Mouse (Mus musculus) large intestine, adult 2 months (tissue): ENCODE data around the gene B430218F22Rik. TPM values are rescaled to one million over a fixed set of nuclear protein-coding genes. Genes with fewer than 3 reads are reported as not detected.
A peak's percentile ranks its signal among the peaks of the same experiment; 100 is the strongest.
"Not testable (repeated sequence)": the region's sequence is repeated elsewhere in the genome, so short reads cannot be mapped to it uniquely, and the experiment has no call there.

Experiments
- DNase-seq: peaks from one replicate; pipeline ENCODE4 v3.0.0-alpha.2; 2012; ENCODE audit warnings: low read depth, low spot score
- WGBS: fragments of 180-500 bp; shearing (Covaris S2); methylation state at CpG from one replicate; pipeline ENCODE4 v1.1.7; 2018; 5-methylcytosine and 5-hydroxymethylcytosine counted together
- polyA plus RNA-seq: library from polyadenylated mRNA; depleted of rRNA; stranded (reverse); fragments of >200 nt; gene quantifications from 2 replicates; pipeline ENCODE4 v1.2.3, GENCODE M21; 2012; rRNA removed

B430218F22Rik gene
- 0.11 TPM in 1 of 2 replicates, not detected in the other for polyA plus RNA-seq

DNA sequence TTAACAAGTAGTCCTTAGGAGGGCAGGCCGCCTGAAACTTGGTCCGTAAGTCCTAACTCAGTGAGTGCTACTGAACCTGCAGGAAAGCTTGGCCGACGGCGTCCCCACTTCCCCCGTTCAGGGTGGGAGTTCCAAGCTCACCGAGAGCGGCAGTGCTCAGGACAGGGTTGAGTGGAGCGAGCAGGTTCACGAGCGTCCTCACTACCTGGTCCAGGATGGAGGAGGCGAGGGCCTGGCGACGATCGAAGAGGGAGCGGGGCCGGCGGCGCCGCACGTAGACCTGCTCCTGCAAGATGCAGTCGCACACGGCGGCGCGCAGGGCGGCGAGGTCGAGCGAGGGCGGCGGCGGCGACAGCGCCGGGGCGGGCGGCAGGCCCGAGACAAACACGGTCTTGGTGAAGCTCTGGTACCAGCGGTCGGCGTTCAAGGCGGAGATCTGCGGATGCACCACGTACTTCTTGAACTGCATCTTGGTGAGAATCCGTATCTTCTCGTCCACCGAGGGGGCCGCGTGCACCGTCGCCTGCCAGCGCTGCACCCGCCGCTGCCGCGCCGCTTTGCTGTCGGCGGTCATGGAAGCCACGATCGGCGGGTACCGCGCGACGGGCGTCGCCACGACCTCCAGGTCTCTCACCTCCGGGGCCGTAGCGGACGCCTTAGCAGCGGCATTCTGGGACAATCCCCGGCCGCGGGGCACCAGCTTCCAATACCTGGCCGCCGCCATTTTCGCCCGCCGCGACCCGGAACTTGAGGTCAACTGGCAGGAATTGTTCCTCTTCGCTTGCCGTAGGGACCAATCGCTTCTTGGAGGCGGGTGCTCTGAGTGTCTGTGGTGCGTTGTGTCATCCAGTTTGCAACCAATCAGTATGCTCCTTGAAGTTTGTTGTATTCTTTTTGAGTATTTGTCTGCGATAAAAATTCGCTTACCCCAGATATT, at the start of gene B430218F22Rik, which contains the start of gene Mrps30:
TSS of gene B430218F22Rik (plus strand) at position 120 of the 937 bp plus-strand sequence.
TSS of gene Mrps30 (minus strand) at position 742 of the 937 bp plus-strand sequence.
- DNase-seq: peak; percentile 90
- WGBS: under 1% methylated on average over 93 of the region's 93 CpGs

DNA sequence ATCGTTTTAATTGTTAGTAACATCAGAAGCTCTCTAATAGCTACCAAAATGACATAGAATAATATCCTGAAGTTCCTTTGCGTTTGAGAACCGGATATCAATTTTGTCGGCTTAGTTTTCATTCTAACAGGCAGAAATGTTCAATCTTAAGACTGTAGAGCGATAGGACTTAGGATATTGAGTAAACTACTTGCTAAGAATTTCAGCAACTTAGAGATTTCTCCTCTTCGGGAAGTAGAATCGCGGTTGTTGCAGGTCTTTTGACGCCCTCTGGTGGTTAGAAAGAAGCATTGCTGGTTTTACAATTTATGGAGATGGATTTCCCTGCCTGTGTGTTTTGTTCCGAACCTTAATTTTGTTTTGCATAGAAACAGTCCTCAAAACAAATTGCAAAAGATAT, 36.2 kb upstream of the B430218F22Rik start:
- DNase-seq: no peak
- WGBS: 23% methylated on average over 10 of the region's 10 CpGs

DNA sequence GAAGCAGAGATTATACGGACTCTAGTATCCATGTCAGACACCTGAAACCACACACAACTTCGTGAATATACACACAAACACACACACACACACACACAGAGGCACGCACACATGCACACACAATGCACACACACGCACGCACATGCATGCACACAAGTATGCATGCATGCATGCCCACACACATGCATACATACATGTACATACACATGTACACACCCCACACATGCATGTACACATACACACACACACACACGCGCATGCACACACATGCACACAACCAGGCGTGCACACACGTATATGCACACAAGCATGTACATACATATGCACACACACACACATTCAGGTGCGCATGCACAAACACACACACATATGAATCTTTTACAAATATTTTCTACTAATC, 35.6 kb upstream of the B430218F22Rik start:
- 88% methylated on average over 10 of the region's 10 CpGs for WGBS
- no peak for DNase-seq

DNA sequence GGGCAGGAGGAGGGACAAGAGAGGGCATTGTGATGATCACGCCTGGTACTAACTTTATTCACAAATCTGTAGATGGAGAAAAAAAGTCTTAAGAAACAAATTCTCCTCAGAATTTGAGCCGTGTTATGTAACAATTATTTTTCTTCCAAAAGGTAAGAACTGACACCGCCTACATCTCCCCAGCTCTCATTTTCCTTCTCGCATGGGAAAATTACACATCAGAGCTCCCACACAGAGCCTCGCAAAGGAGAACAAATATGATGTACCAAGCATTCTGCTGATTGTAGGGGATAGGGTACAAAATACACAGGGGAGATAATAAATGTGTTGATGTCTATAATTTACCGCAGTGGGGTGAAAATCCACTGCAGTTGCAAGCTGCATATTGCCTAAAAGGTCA, 23.1 kb upstream of the B430218F22Rik start:
- no peak for DNase-seq
- 83% methylated on average over 6 of the region's 6 CpGs for WGBS

DNA sequence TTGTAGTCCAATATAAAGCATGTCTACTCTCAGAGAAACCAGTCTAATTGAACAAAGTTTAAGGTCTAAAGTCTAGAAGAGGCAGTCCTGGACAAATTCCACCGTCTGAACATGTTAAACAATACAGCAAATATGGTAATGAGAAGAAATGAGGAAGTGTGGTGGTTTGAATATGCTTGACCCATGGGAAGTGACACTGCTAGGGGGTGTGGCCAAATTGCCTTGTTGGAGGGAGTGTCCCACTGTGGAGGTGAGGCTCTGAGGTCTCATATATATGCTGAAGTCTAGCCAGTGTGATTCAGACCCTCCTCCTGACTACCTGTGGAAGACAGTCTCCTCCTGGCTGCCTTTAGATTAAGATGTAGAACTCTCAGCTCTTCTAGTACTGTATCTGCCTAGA, 20.7 kb upstream of the B430218F22Rik start:
- DNase-seq: no peak
- 29% methylated on average over 1 of the region's 1 CpGs for WGBS

DNA sequence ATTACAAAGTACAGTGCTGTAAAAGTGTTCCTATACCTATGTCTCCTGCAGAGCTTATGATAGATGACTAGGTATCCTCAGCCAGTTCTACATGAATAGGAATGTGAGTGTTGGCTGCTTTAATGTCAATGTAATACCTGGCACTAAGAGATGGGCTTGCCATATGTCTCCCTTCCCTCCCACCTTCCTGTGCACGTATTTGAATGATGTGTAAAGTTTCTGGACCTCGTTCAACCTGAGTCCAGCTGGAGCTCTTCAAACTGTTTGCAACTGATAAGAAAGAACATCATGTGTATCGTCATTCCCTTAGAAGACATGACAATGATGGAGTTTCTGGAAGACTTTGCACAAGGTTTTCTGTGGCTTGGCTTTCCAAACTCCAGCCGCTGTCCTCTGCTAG, 13.6 kb upstream of the B430218F22Rik start:
- DNase-seq: no peak
- WGBS: 73% methylated on average over 4 of the region's 4 CpGs

DNA sequence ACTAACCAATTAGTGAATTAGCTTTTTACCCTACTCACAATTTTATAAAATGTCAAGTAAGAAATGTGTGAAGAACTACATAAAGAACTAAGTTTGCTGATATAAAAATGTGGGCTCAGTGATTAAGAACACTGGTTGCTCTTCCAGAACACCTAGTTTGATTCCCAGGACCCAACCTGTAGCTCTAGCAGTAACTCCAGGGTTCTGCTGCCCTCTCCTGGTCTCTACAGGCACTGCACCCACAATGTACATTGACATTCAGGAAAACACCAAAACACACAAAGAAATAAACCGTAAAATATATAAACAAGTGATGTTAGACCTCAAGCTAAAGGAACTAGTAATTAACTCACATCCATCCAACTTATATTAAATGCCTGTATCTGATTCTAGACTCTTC, 7.3 kb upstream of the B430218F22Rik start:
- DNase-seq: no peak
- 42% methylated on average over 1 of the region's 1 CpGs for WGBS

DNA sequence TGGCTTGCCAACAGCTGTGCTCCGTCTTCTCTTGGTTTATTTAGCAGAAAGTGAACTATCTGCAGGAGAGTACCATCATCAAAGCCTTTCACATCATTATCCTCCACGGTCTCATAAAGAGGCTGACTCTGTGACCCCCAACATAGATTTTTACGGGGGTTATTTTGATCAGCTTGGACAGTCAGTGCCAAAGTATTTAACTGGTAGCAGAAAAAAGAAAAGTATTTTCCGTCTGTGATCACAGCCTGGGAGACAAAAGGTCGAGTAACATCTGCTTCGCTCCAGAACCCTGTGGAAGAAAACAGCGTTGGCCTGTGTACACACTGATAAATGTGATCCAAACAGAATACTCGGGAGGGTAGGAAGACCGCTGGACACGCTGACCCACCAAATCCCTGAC, 6.0 kb upstream of the B430218F22Rik start:
- DNase-seq: no peak
- 47% methylated on average over 10 of the region's 10 CpGs for WGBS

DNA sequence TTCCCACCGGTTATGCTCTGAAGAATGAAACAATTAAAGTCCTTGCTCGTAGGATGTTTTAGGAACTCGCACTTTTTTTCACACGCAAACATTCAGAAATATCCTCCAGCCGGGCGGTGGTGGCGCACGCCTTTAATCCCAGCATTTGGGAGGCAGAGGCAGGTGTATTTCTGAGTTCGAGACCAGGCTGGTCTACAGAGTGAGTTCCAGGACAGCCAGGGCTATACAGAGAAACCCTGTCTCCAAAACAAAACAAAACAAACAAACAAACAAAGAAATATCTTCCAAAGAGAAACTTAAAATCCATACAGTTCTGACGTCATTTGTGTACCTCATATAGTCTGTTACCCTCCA, 995 bp downstream of the B430218F22Rik start:
- DNase-seq: not testable (repeated sequence)
- 6% methylated on average over 10 of the region's 10 CpGs for WGBS

DNA sequence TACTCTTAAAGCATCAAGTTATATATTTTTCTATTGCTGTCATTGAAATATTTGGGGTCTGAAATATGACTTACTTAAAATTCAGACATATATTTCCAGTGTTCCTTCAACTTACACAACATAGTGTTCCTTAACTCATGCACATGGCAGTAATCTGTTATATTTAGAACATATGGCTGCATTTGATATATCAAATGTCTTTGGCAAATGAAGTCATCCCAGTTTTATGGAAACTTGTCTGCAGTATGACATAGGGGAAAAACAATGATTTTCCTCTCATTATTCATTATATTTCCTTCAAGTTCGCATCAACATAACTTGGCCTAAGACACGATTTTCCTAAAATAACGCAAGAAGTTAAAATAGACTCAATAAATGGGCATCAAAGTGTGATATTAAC, 9.4 kb downstream of the B430218F22Rik start:
- DNase-seq: no peak
- WGBS: 83% methylated on average over 3 of the region's 3 CpGs

DNA sequence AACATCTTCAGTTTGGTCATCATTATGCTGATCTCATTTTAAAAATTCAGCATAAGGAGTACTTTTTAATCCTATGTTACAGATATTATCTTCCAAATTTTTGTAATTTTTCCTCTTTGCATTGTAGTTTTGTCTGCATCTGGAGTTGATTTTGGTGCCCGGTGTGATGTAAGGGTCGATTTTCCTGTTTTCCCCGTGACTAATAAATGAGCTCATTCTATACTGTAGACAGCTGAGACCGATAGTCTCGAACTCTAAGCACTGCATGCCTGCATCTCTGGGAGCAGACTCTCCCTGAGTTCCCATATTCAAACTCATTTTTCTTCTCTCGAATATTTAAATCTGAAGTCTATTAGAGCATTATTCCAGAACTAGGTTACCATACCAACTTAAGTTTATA, 13.9 kb downstream of the B430218F22Rik start:
- DNase-seq: no peak
- 71% methylated on average over 6 of the region's 6 CpGs for WGBS

DNA sequence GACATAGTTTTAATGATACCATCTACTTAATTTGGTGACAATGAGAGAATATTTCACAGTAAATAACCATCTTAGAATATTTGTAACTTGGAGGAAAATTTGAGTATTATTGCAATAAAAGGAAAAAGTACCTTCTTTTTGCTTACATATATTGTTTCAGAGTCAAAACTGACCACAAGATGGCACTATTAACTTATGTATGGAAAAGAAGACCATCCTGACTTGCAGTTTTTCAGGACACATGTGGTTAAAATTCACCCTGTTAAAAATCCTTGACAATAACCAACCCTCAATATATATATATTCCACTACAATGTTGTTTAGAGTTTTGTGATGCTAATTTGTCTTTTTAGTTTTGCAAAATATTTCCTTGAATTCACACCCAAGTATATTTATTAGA, 17.1 kb downstream of the B430218F22Rik start:
- no peak for DNase-seq

DNA sequence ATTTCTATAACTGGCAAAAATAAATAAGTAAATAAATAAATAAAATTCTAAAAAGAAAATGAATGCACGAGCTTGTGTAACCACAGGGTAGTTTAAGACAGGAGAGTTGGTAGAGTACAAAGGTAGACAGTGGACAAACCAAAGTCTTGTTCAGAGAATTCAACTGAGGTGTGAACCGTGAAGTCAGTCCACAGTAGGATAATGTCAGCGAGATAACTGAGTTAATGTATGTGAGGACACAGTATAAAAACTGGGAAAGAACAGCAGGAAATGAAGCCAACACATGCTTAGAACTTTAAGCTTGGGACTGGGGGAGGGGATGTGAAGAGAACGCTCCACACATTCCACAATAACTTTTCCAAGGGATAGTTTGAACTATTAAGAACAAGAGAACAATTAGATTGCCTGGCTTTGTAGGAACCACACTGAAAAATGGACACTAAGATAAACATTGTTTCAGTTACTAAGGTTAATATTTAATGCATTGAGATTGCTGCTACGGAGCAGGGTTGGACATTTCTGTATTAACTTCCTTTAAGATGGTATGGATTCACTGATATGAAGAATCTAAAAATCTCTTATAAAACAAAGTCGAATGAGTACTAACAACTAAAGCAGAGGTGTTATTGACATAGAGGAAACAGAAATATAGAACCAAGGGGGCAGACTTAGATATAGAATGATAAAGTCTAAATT, 25.0 kb downstream of the B430218F22Rik start:
- DNase-seq: no peak
- WGBS: 37% methylated on average over 6 of the region's 6 CpGs

DNA sequence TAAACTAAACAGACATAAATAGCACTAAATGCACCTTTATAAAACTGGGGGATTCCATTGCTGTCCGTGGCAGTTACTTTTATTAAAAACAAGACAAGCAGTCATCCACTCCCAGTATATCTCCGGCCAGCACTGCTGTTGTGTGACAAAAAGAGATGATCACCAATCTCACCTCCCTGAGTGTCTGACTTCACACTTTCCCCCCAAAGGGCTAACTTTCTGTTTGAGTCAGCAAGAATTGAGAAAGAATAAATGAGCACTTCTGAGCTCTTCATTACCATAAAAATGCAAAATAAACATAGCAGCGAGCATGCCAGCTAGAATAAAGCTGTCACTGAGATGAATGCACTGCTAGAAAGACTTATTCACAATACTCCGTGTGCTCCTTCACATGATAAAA, 31.7 kb downstream of the B430218F22Rik start:
- DNase-seq: no peak
- 38% methylated on average over 4 of the region's 4 CpGs for WGBS

DNA sequence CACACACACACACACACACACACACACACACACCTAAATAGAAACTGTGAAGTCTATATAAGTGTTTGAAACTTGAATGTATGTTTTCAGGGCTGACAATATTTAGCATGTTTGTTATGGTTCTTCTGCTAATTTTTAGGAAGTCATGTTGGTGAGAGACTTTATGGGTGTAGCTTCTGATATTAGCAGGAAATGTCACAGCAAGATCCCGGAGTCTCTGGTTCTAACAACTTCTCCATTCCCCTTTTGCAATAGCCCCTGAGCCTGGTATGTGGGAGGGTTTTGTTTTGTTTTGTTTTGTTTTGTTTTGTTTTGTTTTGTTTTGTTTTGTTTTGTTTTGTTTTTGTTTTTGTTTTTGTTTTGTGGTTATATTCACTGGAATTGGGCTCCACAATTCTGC, 34.0 kb downstream of the B430218F22Rik start:
- DNase-seq: no peak
- WGBS: 67% methylated on average over 1 of the region's 1 CpGs

DNA sequence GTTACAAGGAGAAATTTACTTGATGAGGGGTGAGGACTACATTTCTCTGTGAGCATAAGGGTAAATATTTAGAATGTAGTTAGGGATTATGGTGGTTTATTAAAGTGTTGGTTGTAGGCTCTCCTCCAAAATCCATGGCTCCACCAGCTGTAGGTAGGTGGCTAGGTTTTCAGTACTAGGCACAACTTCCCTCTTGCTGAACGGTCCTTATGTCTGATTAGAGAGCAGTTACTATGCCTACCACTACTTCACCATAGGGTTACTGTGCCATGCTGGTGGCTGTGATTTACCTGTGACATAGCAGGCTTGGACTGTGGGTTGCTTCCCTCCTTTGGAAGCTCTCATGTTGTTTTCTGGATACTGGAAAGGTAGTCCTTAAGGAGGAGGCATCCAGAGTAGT, 34.4 kb downstream of the B430218F22Rik start:
- 43% methylated on average over 1 of the region's 1 CpGs for WGBS
- DNase-seq: no peak

Other genes with a start within 250 kb of the B430218F22Rik start
- gene Mrps30, start 622 bp downstream of the B430218F22Rik start, polyA plus RNA-seq: 9.9 and 13.0 TPM in 2 replicates